Mouse (Mus musculus): ENCODE measurements around the gene Ccdc107. TPM values are rescaled to one million over a fixed set of nuclear protein-coding genes. Genes with fewer than 3 reads are reported as not detected.

Gene Ccdc107
- polyA plus RNA-seq, 1 experiment from 2014 or later = 63.1 TPM

DNA sequence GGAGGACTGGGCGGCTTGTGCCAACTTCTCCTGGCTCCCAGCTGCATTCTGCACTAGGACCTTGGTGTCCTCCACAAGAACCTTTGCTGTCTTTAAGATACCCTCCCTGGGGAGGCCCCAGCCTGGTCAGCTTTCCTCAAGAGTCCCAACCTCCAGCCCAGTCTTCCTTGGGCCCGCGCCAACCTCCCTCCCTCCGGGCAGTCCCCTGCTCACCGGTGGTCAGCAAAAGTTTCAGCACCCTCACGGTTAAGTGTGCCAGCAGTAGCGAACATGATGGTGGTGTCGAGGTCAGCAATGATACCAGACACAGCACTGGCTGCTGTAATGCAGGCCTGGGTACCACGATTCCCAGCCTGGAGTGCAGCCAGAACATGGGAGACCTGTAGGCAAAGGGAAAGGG, 43.3 kb downstream of the Ccdc107 start:
- Histone ChIP-seq H3K36me3 (ENCODE audit: control insufficient read depth, insufficient read depth) (peaks cover 54% of the 10 kb centered on the region), H3K4me1 (replicated peaks; ENCODE audit: control insufficient read depth, insufficient read depth, low read length) (no peaks in the 10 kb centered on the region), H3K27ac (ENCODE audit: low read length) (no peak overlapping the region), H3K9me3 (ENCODE audit: control insufficient read depth, low read length) (no peaks in the 10 kb centered on the region), H3K4me2 (ENCODE audit: low read length) (no peak overlapping the region), H3K27me3 (replicated peaks; ENCODE audit: control insufficient read depth, insufficient read depth, low read length) (no peaks in the 10 kb centered on the region), H3K9ac (replicated peaks; ENCODE audit: low read depth, low read length) (no peak overlapping the region), H3K4me3 (replicated peaks; ENCODE audit: low read length) (no peak overlapping the region)
- no peak for ATAC-seq
- 93% methylated on average over 9 of the region's 9 CpGs for WGBS

DNA sequence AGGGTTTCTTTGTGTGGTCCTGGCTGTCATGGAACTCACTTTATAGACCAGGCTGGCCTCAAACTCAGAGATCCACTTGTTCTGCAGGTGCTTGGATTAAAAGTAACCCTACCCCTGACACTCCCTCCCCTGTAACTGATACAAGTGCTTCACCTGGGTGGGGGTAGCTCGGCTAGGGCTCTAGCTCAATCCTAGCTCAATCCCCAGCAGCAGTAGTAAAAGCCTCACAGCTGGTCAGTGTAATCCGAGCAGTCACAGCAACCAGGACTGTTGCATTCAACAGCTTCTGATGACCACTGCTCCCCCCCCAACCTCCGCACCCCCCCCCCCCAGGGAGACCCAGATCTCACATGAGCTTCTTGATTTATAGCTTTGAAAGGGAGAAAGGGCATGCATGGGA, 49.3 kb downstream of the Ccdc107 start:
- Histone ChIP-seq H3K27me3 (replicated peaks; ENCODE audit: control insufficient read depth, insufficient read depth, low read length) (no peaks in the 10 kb centered on the region), H3K4me2 (ENCODE audit: low read length) (no peak overlapping the region), H3K27ac (ENCODE audit: low read length) (no peak overlapping the region), H3K9ac (replicated peaks; ENCODE audit: low read depth, low read length) (no peak overlapping the region), H3K9me3 (ENCODE audit: control insufficient read depth, low read length) (no peaks in the 10 kb centered on the region), H3K36me3 (ENCODE audit: control insufficient read depth, insufficient read depth) (peaks cover 57% of the 10 kb centered on the region), H3K4me3 (replicated peaks; ENCODE audit: low read length) (no peak overlapping the region), H3K4me1 (replicated peaks; ENCODE audit: control insufficient read depth, insufficient read depth, low read length) (no peaks in the 10 kb centered on the region)
- no peak for ATAC-seq
- 89% methylated on average over 3 of the region's 3 CpGs for WGBS

Other genes starting within 250 kb of the Ccdc107 start
- 0.39 and 0.63 TPM in 2 replicates for gene Atp8b5, start 225.7 kb upstream of the Ccdc107 start, polyA plus RNA-seq (2015; fragmentation: Nextera tagmentation; extraction: Ambion mirVana)
- 64.6 and 74.8 TPM in 2 replicates for gene Rusc2, start 110.9 kb upstream of the Ccdc107 start, polyA plus RNA-seq (2015; fragmentation: Nextera tagmentation; extraction: Ambion mirVana)
- 0.47 and 0.68 TPM in 2 replicates for gene Fam166b, start 63.8 kb upstream of the Ccdc107 start, polyA plus RNA-seq (2015; fragmentation: Nextera tagmentation; extraction: Ambion mirVana)
- 7.5 and 8.6 TPM in 2 replicates for gene Tesk1, start 51.0 kb upstream of the Ccdc107 start, polyA plus RNA-seq (2015; fragmentation: Nextera tagmentation; extraction: Ambion mirVana)
- 3.6 and 6.5 TPM in 2 replicates for gene Cd72, start 38.3 kb upstream of the Ccdc107 start, polyA plus RNA-seq (2015; fragmentation: Nextera tagmentation; extraction: Ambion mirVana)
- not detected in 2 replicates for gene Sit1, start 9.2 kb upstream of the Ccdc107 start, polyA plus RNA-seq (2015; fragmentation: Nextera tagmentation; extraction: Ambion mirVana)
- gene Arhgef39, start 6.8 kb downstream of the Ccdc107 start, polyA plus RNA-seq (2015; fragmentation: Nextera tagmentation; extraction: Ambion mirVana) = 17.4 and 18.8 TPM in 2 replicates
- gene Car9, start 14.1 kb downstream of the Ccdc107 start, polyA plus RNA-seq (2015; fragmentation: Nextera tagmentation; extraction: Ambion mirVana) = 0.16 and 0.20 TPM in 2 replicates
- gene Tpm2, start 30.9 kb downstream of the Ccdc107 start, polyA plus RNA-seq (2015; fragmentation: Nextera tagmentation; extraction: Ambion mirVana) = 10.5 and 13.2 TPM in 2 replicates
- gene Creb3, start 69.4 kb downstream of the Ccdc107 start, polyA plus RNA-seq (2015; fragmentation: Nextera tagmentation; extraction: Ambion mirVana) = 83.5 and 91.1 TPM in 2 replicates
- gene Tln1, start 69.8 kb downstream of the Ccdc107 start, polyA plus RNA-seq (2015; fragmentation: Nextera tagmentation; extraction: Ambion mirVana) = 49.5 and 54.6 TPM in 2 replicates
- 27.0 and 30.5 TPM in 2 replicates for gene Rgp1, start 85.8 kb downstream of the Ccdc107 start, polyA plus RNA-seq (2015; fragmentation: Nextera tagmentation; extraction: Ambion mirVana)
- 62.3 and 64.6 TPM in 2 replicates for gene Gba2, start 86.0 kb downstream of the Ccdc107 start, polyA plus RNA-seq (2015; fragmentation: Nextera tagmentation; extraction: Ambion mirVana)
- gene Msmp, start 91.6 kb downstream of the Ccdc107 start, polyA plus RNA-seq (2015; fragmentation: Nextera tagmentation; extraction: Ambion mirVana) = 1.5 and 1.7 TPM in 2 replicates
- gene Npr2, start 139.0 kb downstream of the Ccdc107 start, polyA plus RNA-seq (2015; fragmentation: Nextera tagmentation; extraction: Ambion mirVana) = 13.3 and 15.0 TPM in 2 replicates
- gene Spag8, start 160.7 kb downstream of the Ccdc107 start, polyA plus RNA-seq (2015; fragmentation: Nextera tagmentation; extraction: Ambion mirVana) = 5.2 and 5.8 TPM in 2 replicates
- 61.1 and 66.3 TPM in 2 replicates for gene Hint2, start 163.6 kb downstream of the Ccdc107 start, polyA plus RNA-seq (2015; fragmentation: Nextera tagmentation; extraction: Ambion mirVana)
- gene Tmem8b, start 176.1 kb downstream of the Ccdc107 start, polyA plus RNA-seq (2015; fragmentation: Nextera tagmentation; extraction: Ambion mirVana) = 14.6 and 15.5 TPM in 2 replicates
- gene Fam221b, start 176.2 kb downstream of the Ccdc107 start, polyA plus RNA-seq (2015; fragmentation: Nextera tagmentation; extraction: Ambion mirVana) = 1.3 and 1.5 TPM in 2 replicates
- gene Olfr70, start 207.9 kb downstream of the Ccdc107 start, polyA plus RNA-seq (2015; fragmentation: Nextera tagmentation; extraction: Ambion mirVana) = not detected in 2 replicates
- 0.09 TPM in 1 of 2 replicates, not detected in the other for gene Olfr71, start 217.4 kb downstream of the Ccdc107 start, polyA plus RNA-seq (2015; fragmentation: Nextera tagmentation; extraction: Ambion mirVana)
- gene Hrct1, start 234.3 kb downstream of the Ccdc107 start, polyA plus RNA-seq (2015; fragmentation: Nextera tagmentation; extraction: Ambion mirVana) = 0.34 and 0.47 TPM in 2 replicates
- 0.10 and 0.16 TPM in 2 replicates for gene Spaar, start 237.1 kb downstream of the Ccdc107 start, polyA plus RNA-seq (2015; fragmentation: Nextera tagmentation; extraction: Ambion mirVana)

All from forebrain, embryonic 16.5 days (tissue).